Mouse (Mus musculus) C2C12 (cell line): ENCODE results near the gene Mtmr2.

Source experiments
- CEBPB ChIP-seq: IDR thresholded peaks from one replicate; pipeline ENCODE4 v1.6.1; 2011; ENCODE audit warnings: low read depth, mild to moderate bottlenecking, control low read depth, moderate library complexity
- CTCF ChIP-seq: IDR thresholded peaks from one replicate; pipeline ENCODE4 v1.5.1; 2011; ENCODE audit not compliant: control insufficient read depth, insufficient read depth, insufficient read length
- FOSL1 ChIP-seq: IDR thresholded peaks from one replicate; pipeline ENCODE4 v1.8.0; 2011; ENCODE audit warnings: mild to moderate bottlenecking, low read length; ENCODE audit not compliant: poor library complexity, insufficient read depth, severe bottlenecking
- USF1 ChIP-seq: IDR thresholded peaks from one replicate; pipeline ENCODE4 v1.6.1; 2011; ENCODE audit warnings: low read depth, mild to moderate bottlenecking, control low read depth, moderate library complexity

GRCm38 (mm10) chr9:13807657-13808056, 59.4 kb downstream of the Mtmr2 start:
- TF ChIP-seq CTCF (no peak), CEBPB (no peak), USF1 (no peak), FOSL1 (no peak)
